15 mouse cellular contexts compared by ENCODE assay signal in the genomic region with DNA sequence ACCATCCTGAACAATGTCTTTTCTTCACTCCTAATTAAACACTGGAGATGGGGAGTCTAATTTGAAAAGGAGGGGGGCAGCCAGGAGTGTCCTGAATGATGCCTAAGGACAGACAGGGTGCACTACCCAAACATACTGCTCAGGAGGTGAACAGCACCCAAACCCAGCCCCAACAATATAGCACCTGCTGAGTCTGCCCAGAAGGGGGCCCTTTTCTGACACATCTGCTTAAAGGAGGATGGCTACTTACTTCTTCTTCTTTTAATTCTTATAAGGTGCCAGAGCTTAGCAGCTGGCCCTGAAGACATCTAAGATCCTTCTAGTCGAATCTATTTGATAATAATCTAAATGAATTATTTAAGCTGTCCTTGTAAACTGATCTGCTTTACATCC. TPM values are rescaled to one million over a fixed set of nuclear protein-coding genes. Genes with fewer than 3 reads are reported as not detected.
DNase-seq lines count a peak whose midpoint lies in the region; ATAC-seq lines count a peak whose summit lies in the region.
"Had no signal": no experiment of that assay in that cellular context is flagged by ENCODE, and none has a peak within 500 bp of the region (broad histone marks: within the 10 kb centered on the region; RNA-seq: fewer than 3 reads in every experiment).

No protein-coding gene starts in this region.

- H3K4me2 ChIP-seq in limb, embryonic 15.5 days: no peak overlapping the region
- H3K4me2 ChIP-seq in midbrain, embryonic 15.5 days: peak overlapping the region; percentile 1; the same call in 1 of the 2 replicates
- H3K4me2 ChIP-seq in hindbrain, embryonic 13.5 days: no peak overlapping the region
- H3K4me2 ChIP-seq: embryonic facial prominence, embryonic 15.5 days; hindbrain, embryonic 12.5 days had no signal

- H3K9me3 ChIP-seq in limb, embryonic 15.5 days: no peaks in the 10 kb centered on the region
- H3K9me3 ChIP-seq in midbrain, embryonic 15.5 days: no peaks in the 10 kb centered on the region
- H3K9me3 ChIP-seq in hindbrain, embryonic 13.5 days: no peaks in the 10 kb centered on the region
- H3K9me3 ChIP-seq: embryonic facial prominence, embryonic 15.5 days; hindbrain, embryonic 12.5 days had no signal

- peak overlapping the region; percentile 30; the same call in 1 of the 2 replicates for H3K27ac ChIP-seq in limb, embryonic 15.5 days
- H3K27ac ChIP-seq in midbrain, embryonic 15.5 days: peak overlapping the region; percentile 63
- no peak overlapping the region for H3K27ac ChIP-seq in hindbrain, embryonic 13.5 days
- H3K27ac ChIP-seq: hindbrain, embryonic 12.5 days had no signal

- peaks cover 9% of the 10 kb centered on the region; the same call in 1 of the 2 replicates for H3K4me1 ChIP-seq in limb, embryonic 15.5 days
- peaks cover 27% of the 10 kb centered on the region for H3K4me1 ChIP-seq in midbrain, embryonic 15.5 days
- H3K4me1 ChIP-seq in hindbrain, embryonic 13.5 days (replicated peaks): peaks cover 13% of the 10 kb centered on the region; the same call in 1 of the 2 replicates
- H3K4me1 ChIP-seq: hindbrain, embryonic 12.5 days had no signal

- 75% methylated on average over 1 of the region's 1 CpGs for WGBS in limb, embryonic 15.5 days
- WGBS in midbrain, embryonic 15.5 days: 51% methylated on average over 1 of the region's 1 CpGs
- WGBS in hindbrain, embryonic 13.5 days: 83% methylated on average over 1 of the region's 1 CpGs

- DNase-seq in heart, postnatal 4 days: peak; percentile 10
- DNase-seq in heart, adult 18-20 months: no peak
- peak; percentile 16 for DNase-seq in lung, postnatal 10 days
- no peak for DNase-seq in lung, postnatal 25 days (ENCODE audit: low spot score)
- DNase-seq in cerebellum, adult 11-12 months: no peak
- DNase-seq: adrenal gland, adult 8-10 months; gastrocnemius, postnatal 14 days; kidney, adult 18-20 months had no signal

- no peak overlapping the region for H3K9ac ChIP-seq in limb, embryonic 15.5 days
- no peak overlapping the region for H3K9ac ChIP-seq in midbrain, embryonic 15.5 days
- no peak overlapping the region for H3K9ac ChIP-seq in hindbrain, embryonic 13.5 days
- H3K9ac ChIP-seq: embryonic facial prominence, embryonic 15.5 days; hindbrain, embryonic 12.5 days had no signal

- no peak for ATAC-seq in limb, embryonic 15.5 days (ENCODE audit: insufficient number of reproducible peaks, low FRiP score, low TSS enrichment, low read depth)
- peak; percentile 50; the same call in 1 of the 2 replicates for ATAC-seq in midbrain, embryonic 15.5 days (replicated peaks)
- no peak for ATAC-seq in hindbrain, embryonic 13.5 days (ENCODE audit: low FRiP score)
- ATAC-seq: forebrain, embryonic 16.5 days had no signal

- H3K36me3 ChIP-seq in limb, embryonic 15.5 days: peaks cover 12% of the 10 kb centered on the region
- no peaks in the 10 kb centered on the region for H3K36me3 ChIP-seq in midbrain, embryonic 15.5 days (replicated peaks)
- peaks cover 17% of the 10 kb centered on the region for H3K36me3 ChIP-seq in hindbrain, embryonic 13.5 days

- H3K4me3 ChIP-seq in limb, embryonic 15.5 days: no peak overlapping the region
- H3K4me3 ChIP-seq in midbrain, embryonic 15.5 days: no peak overlapping the region
- H3K4me3 ChIP-seq in hindbrain, embryonic 13.5 days: no peak overlapping the region
- H3K4me3 ChIP-seq: embryonic facial prominence, embryonic 15.5 days; hindbrain, embryonic 12.5 days; myocyte had no signal

- H3K27me3 ChIP-seq in limb, embryonic 15.5 days: no peaks in the 10 kb centered on the region
- no peaks in the 10 kb centered on the region for H3K27me3 ChIP-seq in midbrain, embryonic 15.5 days (replicated peaks)
- H3K27me3 ChIP-seq in hindbrain, embryonic 13.5 days: no peaks in the 10 kb centered on the region
- H3K27me3 ChIP-seq: embryonic facial prominence, embryonic 15.5 days; hindbrain, embryonic 12.5 days had no signal

RNA-seq across cellular contexts. Expression of gene Nol11, which starts 34.0 kb away (rescaled TPM):
- 10 to 100 TPM; 28.5 to 30.8 TPM for total RNA-seq in heart, postnatal 4 days (2021)
- total RNA-seq in heart, adult 18-20 months (2021): 10 to 100 TPM; 17.8 to 18.5 TPM
- polyA plus RNA-seq in limb, embryonic 15.5 days (2015; fragmentation: Nextera tagmentation; extraction: Ambion mirVana): 45.0 and 47.5 TPM in 2 replicates
- 53.8 and 54.5 TPM in 2 replicates for polyA plus RNA-seq in midbrain, embryonic 15.5 days (2015; fragmentation: Nextera tagmentation; extraction: Ambion mirVana)
- polyA plus RNA-seq in hindbrain, embryonic 13.5 days (2015; fragmentation: Nextera tagmentation; extraction: Ambion mirVana): 55.8 and 56.1 TPM in 2 replicates

Comparison
In these comparisons a context has a peak if more than half of its experiments do, and no peak if none do; other contexts are left out.
1. DNase-seq: peak in heart, postnatal 4 days (single experiment) and lung, postnatal 10 days (single experiment); none in heart, adult 18-20 months (0 of 2), lung, postnatal 25 days (single experiment) and cerebellum, adult 11-12 months (single experiment).